Mouse (Mus musculus) liver, adult 2 months (tissue): ENCODE measurements at regions not wholly inside any gene's neighbourhood (a gene's known extent, or its start where the extent isn't known, plus 50 kb on each side); places are given as distances from the start of the nearest gene placed in this dataset.

ENCODE experiments used
- DNase-seq: peaks from one replicate; pipeline ENCODE4 v3.0.0-alpha.2; 2011; ENCODE audit warnings: low read depth, low spot score; ENCODE audit errors: extremely low read depth
- H3K27ac ChIP-seq: fragments of 200-500 bp; replicated peaks from 2 replicates; pipeline ENCODE4 v1.5.1; 2012; ENCODE audit warnings: low read depth, mild to moderate bottlenecking, control low read depth, inconsistent platforms, low read length; ENCODE audit not compliant: insufficient read depth
- H3K27me3 ChIP-seq: fragments of 200-500 bp; 2 replicates; pipeline ENCODE4 v1.6.1; 2012; ENCODE audit warnings: mild to moderate bottlenecking, moderate library complexity, low read length, inconsistent platforms; ENCODE audit not compliant: control insufficient read depth, insufficient read depth
- H3K36me3 ChIP-seq: fragments of 200-500 bp; 2 replicates; pipeline ENCODE4 v1.6.1; 2012; ENCODE audit warnings: low read length, inconsistent platforms; ENCODE audit not compliant: control insufficient read depth, insufficient read depth
- H3K4me1 ChIP-seq: fragments of 200-500 bp; 2 replicates; pipeline ENCODE4 v1.6.1; 2011; ENCODE audit warnings: low read length; ENCODE audit not compliant: control insufficient read depth, insufficient read depth
- H3K4me3 ChIP-seq: fragments of 200-500 bp; 2 replicates; pipeline ENCODE4 v1.5.1; 2011; ENCODE audit warnings: low read depth, mild to moderate bottlenecking, control low read depth, low read length, moderate library complexity; ENCODE audit not compliant: insufficient read depth
- H3K79me2 ChIP-seq: fragments of 200-500 bp; 2 replicates; pipeline ENCODE4 v1.6.1; 2012; ENCODE audit warnings: inconsistent platforms, mild to moderate bottlenecking, low read length, moderate library complexity; ENCODE audit not compliant: control insufficient read depth, insufficient read depth
- H3K9ac ChIP-seq: fragments of 200-500 bp; 2 replicates; pipeline ENCODE4 v1.6.1; 2012; ENCODE audit warnings: low read depth, mild to moderate bottlenecking, control low read depth, inconsistent platforms, low read length
- CTCF ChIP-seq: fragments of 200-500 bp; IDR thresholded peaks from 2 replicates; pipeline ENCODE4 v1.5.1; 2011; ENCODE audit warnings: low read depth, low read length, control low read depth
- POLR2A ChIP-seq: fragments of 200-500 bp; IDR thresholded peaks from 2 replicates; pipeline ENCODE4 v1.6.1; 2011; ENCODE audit warnings: low read length, control low read depth; ENCODE audit not compliant: insufficient read depth; ENCODE audit errors: extremely low read depth
- WGBS: fragments of 180-500 bp; shearing (Covaris S2); methylation state at CpG from one replicate; pipeline ENCODE4 v1.1.7; 2018; 5-methylcytosine and 5-hydroxymethylcytosine counted together

DNA sequence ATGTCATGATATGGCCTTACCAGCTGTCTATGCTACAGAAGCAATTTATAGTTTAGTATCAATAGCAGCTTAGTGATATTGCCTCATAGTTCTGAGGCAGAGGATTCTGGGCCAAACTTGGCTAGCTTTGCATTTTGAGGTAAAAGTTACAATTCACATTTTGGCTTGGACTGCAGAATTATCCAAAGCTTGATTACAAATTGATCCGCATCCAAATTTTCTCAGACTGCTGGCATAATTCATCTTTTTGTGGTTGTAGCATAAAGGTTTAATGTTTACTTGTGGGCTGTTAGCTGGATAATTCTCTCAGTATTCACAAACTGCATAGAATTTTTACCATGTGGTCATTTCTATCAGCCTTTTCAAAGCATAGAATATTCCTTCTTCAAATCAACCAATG is 589.9 kb upstream of the Pdcd1 start:
- 87% methylated on average over 1 of the region's 1 CpGs for whole genome bisulfite sequencing

DNA sequence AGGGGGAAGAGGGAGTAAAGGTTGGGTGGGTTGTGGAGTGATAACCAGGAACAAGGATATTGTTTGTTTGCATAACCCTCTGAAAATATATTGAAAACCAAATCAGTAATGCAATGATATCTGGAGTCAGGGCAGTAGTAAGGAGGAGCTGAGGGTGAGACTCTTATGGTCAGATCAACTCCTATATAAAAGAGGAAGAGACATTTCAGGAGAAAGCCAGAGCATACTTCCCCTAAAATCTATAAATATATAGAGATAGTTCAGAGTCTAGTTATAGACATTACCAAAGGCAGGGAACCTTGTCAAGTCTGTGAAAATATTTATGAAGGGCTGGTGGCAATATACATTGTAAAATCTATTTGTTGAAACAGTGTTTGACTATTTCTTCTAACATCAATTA is 605.9 kb upstream of the Pdcd1 start:
- Histone ChIP-seq H3K27me3 (no peaks in the 10 kb centered on the region), H3K27ac (no peak overlapping the region), H3K79me2 (no peaks in the 10 kb centered on the region), H3K36me3 (no peaks in the 10 kb centered on the region), H3K4me1 (no peaks in the 10 kb centered on the region), H3K4me3 (no peak overlapping the region), H3K9ac (no peak overlapping the region)
- DNase-seq, result no peak
- TF ChIP-seq POLR2A (no peak), CTCF (no peak)

More for the DNA sequence above, 589.9 kb upstream of the Pdcd1 start:
- no peaks in the 10 kb centered on the region for H3K4me1 ChIP-seq
- H3K27ac ChIP-seq, result no peak overlapping the region
- no peak overlapping the region for H3K9ac ChIP-seq
- no peak for TF ChIP-seq CTCF
- no peak for TF ChIP-seq POLR2A
- no peaks in the 10 kb centered on the region for H3K79me2 ChIP-seq
- no peak overlapping the region for H3K4me3 ChIP-seq
- no peaks in the 10 kb centered on the region for H3K27me3 ChIP-seq
- no peak for DNase-seq
- no peaks in the 10 kb centered on the region for H3K36me3 ChIP-seq

DNA sequence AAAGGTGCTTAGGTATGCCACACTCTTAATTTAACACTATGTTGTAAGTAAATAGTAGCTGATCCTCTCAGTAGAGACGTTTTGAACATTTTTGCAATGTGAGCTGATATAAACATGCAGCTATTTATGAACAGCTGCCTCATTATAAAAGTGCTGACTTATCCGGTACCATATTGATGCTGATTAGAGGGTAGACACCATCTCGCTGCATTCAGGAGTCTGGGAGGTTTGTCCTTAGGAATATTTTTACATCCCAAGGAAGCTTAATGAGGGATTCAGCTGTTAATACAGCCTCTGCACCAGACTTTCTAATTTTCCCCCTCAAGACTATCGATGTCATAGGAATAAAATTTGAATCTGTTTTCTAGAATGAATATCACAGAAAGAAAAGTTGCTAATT is 619.3 kb upstream of the Pdcd1 start:
- no peaks in the 10 kb centered on the region for H3K36me3 ChIP-seq
- no peak overlapping the region for H3K4me3 ChIP-seq
- WGBS, result 66% methylated on average over 4 of the region's 4 CpGs
- TF ChIP-seq POLR2A, result no peak
- TF ChIP-seq CTCF, result no peak
- no peak overlapping the region for H3K27ac ChIP-seq
- H3K79me2 ChIP-seq, result no peaks in the 10 kb centered on the region
- no peak overlapping the region for H3K9ac ChIP-seq
- H3K27me3 ChIP-seq, result no peaks in the 10 kb centered on the region
- no peak for DNase-seq
- no peaks in the 10 kb centered on the region for H3K4me1 ChIP-seq

DNA sequence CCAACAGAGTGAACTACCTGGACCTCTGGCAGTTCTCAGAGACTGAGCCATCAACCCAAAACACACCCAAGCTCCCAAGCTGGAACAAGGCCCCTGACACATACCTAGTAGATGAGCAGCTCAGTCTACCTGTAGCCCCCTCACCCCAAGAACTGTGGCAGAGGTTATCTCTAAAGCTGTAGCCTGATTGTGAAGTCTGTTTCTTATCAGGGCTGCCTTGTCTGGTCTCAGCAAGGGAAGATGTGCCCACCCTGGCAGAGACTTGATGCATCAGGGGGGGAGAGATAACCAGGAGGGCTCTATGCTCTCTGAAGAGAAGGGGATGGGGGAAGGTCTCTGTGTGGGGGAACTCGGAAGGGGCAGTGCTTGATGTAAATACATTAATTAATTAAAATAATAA is 612.9 kb upstream of the Fam174a start:
- no peak overlapping the region for H3K4me3 ChIP-seq
- no peaks in the 10 kb centered on the region for H3K4me1 ChIP-seq
- TF ChIP-seq CTCF (no peak), POLR2A (no peak)
- WGBS, result 46% methylated on average over 1 of the region's 1 CpGs
- no peaks in the 10 kb centered on the region for H3K27me3 ChIP-seq
- no peak overlapping the region for H3K27ac ChIP-seq
- no peak for DNase-seq
- H3K79me2 ChIP-seq, result no peaks in the 10 kb centered on the region
- H3K36me3 ChIP-seq, result no peaks in the 10 kb centered on the region
- no peak overlapping the region for H3K9ac ChIP-seq

DNA sequence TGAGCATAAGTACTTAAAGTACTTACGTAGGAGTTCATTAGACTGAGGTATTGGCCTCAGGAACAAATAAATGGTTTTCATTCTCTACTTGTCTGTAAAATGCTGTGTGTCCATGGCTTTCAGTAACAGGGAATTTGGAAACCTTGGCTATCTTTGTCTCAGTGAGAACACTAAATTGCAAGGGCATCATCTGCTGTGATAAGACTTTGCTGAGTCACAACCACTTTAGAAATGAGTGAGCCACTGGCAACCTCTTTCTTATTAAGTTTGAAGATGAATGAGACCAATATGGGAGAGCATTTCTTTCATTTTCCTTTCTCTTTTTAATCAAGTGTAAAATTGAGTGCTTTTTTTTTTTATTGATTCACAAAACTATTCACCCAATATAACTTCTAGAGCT is 611.7 kb upstream of the Fam174a start:
- no peak overlapping the region for H3K27ac ChIP-seq
- WGBS, result 81% methylated on average over 1 of the region's 1 CpGs
- H3K4me1 ChIP-seq, result no peaks in the 10 kb centered on the region
- H3K27me3 ChIP-seq, result no peaks in the 10 kb centered on the region
- no peak overlapping the region for H3K9ac ChIP-seq
- DNase-seq, result no peak
- no peaks in the 10 kb centered on the region for H3K36me3 ChIP-seq
- no peaks in the 10 kb centered on the region for H3K79me2 ChIP-seq
- H3K4me3 ChIP-seq, result no peak overlapping the region
- TF ChIP-seq POLR2A (no peak), CTCF (no peak)

DNA sequence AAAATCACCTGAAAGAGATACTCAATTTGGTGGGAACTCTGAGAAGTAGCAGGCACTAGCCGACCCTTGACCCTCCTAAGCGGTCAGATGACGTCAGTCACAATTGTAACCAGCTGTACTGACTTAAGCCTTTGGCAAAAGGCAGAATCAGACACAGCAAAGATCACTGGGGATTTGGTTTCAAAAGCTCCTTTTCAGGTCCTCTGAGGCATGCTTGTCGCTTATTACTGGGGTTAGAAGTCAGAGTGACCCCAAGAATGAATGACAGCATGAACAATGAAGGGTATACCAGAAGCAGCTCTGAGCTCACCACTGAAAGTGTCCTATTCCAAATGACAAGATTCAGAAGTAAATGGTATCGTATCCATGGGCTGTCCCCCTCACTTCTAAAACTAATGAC is 600.6 kb upstream of the Fam174a start:
- H3K4me3 ChIP-seq, result no peak overlapping the region
- H3K36me3 ChIP-seq, result no peaks in the 10 kb centered on the region
- TF ChIP-seq POLR2A (no peak), CTCF (no peak)
- no peaks in the 10 kb centered on the region for H3K4me1 ChIP-seq
- H3K79me2 ChIP-seq, result no peaks in the 10 kb centered on the region
- DNase-seq, result no peak
- no peaks in the 10 kb centered on the region for H3K27me3 ChIP-seq
- no peak overlapping the region for H3K9ac ChIP-seq
- H3K27ac ChIP-seq, result no peak overlapping the region
- WGBS, result 73% methylated on average over 5 of the region's 5 CpGs
